8 mouse cellular contexts compared by ENCODE assay signal in genomic region chr15:86168505-86168867, GRCm38 (mm10). TPM values are rescaled to one million over a fixed set of nuclear protein-coding genes. Genes with fewer than 3 reads are reported as not detected.
DNase-seq lines count a peak whose midpoint lies in the region; ATAC-seq and TF ChIP-seq lines count a peak whose summit lies in the region.

No protein-coding gene starts in this region.

- no peak overlapping the region for H3K4me3 ChIP-seq in cortical plate, adult 2 months (ENCODE audit: insufficient read depth, low read length)
- no peak overlapping the region for H3K4me3 ChIP-seq in hindbrain, embryonic 12.5 days

- peak; percentile 67 for DNase-seq in left cerebral cortex, adult 11 months (ENCODE audit: low spot score)
- no peak for DNase-seq in left cerebral cortex, postnatal 4 days
- peak; percentile 57 for DNase-seq in lung, postnatal 25 days (ENCODE audit: low spot score)
- DNase-seq in thymus, postnatal 4 days = peak; percentile 56
- no peak for DNase-seq in right cerebral cortex, postnatal 10 days (ENCODE audit: low spot score in 2 of 2)
- no peak for DNase-seq in right cerebral cortex, postnatal 4 days

- no peaks in the 10 kb centered on the region for H3K9me3 ChIP-seq in hindbrain, embryonic 12.5 days (replicated peaks)

- no peaks in the 10 kb centered on the region for H3K27me3 ChIP-seq in hindbrain, embryonic 12.5 days

- peak overlapping the region; percentile 60; the same call in 1 of the 2 replicates for H3K27ac ChIP-seq in cortical plate, adult 2 months (ENCODE audit: insufficient read depth, low read length)
- no peak overlapping the region; the same call in 1 of the 2 replicates for H3K27ac ChIP-seq in hindbrain, embryonic 12.5 days

- intact Hi-C loops in left cerebral cortex, postnatal 4 days (cut with DNase I) = no loop called here

- WGBS in hindbrain, embryonic 12.5 days = 32% methylated on average over 7 of the region's 7 CpGs

- H3K4me2 ChIP-seq in hindbrain, embryonic 12.5 days (replicated peaks) = no peak overlapping the region

- peaks cover 4% of the 10 kb centered on the region; the same call in 1 of the 2 replicates for H3K36me3 ChIP-seq in hindbrain, embryonic 12.5 days

- ATAC-seq in hindbrain, embryonic 12.5 days (ENCODE audit: low FRiP score) = peak; percentile 19; the same call in 1 of the 2 replicates

- peaks cover 15% of the 10 kb centered on the region for H3K4me1 ChIP-seq in cortical plate, adult 2 months (ENCODE audit: control insufficient read depth, insufficient read depth, low read length)
- H3K4me1 ChIP-seq in hindbrain, embryonic 12.5 days = peaks cover 27% of the 10 kb centered on the region

- TF ChIP-seq CTCF in cortical plate, adult 2 months (IDR thresholded peaks at IDR 0.05; ENCODE audit: extremely low read depth, insufficient read depth, low read length) = no peak

- H3K9ac ChIP-seq in hindbrain, embryonic 12.5 days = no peak overlapping the region

- no peak for TF ChIP-seq POLR2A in cortical plate, adult 2 months (IDR thresholded peaks at IDR 0.05; ENCODE audit: extremely low read depth, insufficient read depth, low read length)

RNA-seq across cellular contexts. Expression of gene Cerk, which starts 17.5 kb away (rescaled TPM):
- total RNA-seq in left cerebral cortex, postnatal 4 days (2021) = 10 to 100 TPM; 29.0 to 31.4 TPM
- 42.8 and 44.7 TPM in 2 replicates for polyA plus RNA-seq in cortical plate, adult 2 months (2012; rRNA removed)
- 26.0 and 28.1 TPM in 2 replicates for polyA plus RNA-seq in hindbrain, embryonic 12.5 days (2016; fragmentation: Nextera tagmentation; extraction: Ambion mirVana)

RNA-seq across cellular contexts. Expression of gene Tbc1d22a, which starts 45.8 kb away (rescaled TPM):
- 10 to 100 TPM; 17.9 to 19.3 TPM for total RNA-seq in left cerebral cortex, postnatal 4 days (2021)
- polyA plus RNA-seq in cortical plate, adult 2 months (2012; rRNA removed) = 33.5 and 33.9 TPM in 2 replicates
- polyA plus RNA-seq in hindbrain, embryonic 12.5 days (2016; fragmentation: Nextera tagmentation; extraction: Ambion mirVana) = 13.8 and 14.1 TPM in 2 replicates

Comparison
In these comparisons a context has a peak if more than half of its experiments do, and no peak if none do; other contexts are left out.
1. DNase-seq: peak in left cerebral cortex, adult 11 months (single experiment), lung, postnatal 25 days (single experiment) and thymus, postnatal 4 days (single experiment); none in left cerebral cortex, postnatal 4 days (single experiment), right cerebral cortex, postnatal 10 days (0 of 2) and right cerebral cortex, postnatal 4 days (single experiment).